Mouse (Mus musculus): ENCODE measurements around the gene Ttll8.
A peak's percentile ranks its signal among the peaks of the same experiment; 100 is the strongest.

Ttll8 gene

GRCm38 (mm10) chr15:88860781-88861180, 93.4 kb downstream of the Ttll8 start:
- DNase-seq (ENCODE audit: low read depth, low spot score) = no peak

- no peak for DNase-seq (ENCODE audit: low read depth, low spot score)
Measured at GRCm38 (mm10) chr15:88859206-88859970, 94.8 kb downstream of the Ttll8 start.

DNA sequence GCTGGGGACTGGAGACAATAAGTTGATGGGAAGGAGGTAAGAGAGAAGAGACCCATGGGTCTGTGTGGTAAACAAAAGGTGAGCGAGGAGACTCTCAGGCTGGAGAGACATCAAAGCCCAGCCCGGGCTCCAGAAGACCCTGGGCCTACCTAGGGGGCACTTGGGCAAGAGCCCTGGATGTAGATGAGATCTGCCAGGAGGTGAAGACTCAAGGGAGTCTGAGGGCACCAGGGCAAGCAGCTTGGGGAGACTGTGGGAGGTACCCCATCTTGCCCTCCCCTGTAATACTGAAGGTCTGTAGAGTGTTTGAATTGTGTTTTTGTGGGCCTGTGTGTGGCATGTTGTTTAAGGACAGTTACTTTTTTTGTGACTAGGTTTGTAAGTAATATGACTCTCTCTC, 95.5 kb downstream of the Ttll8 start:
- DNase-seq (ENCODE audit: low read depth, low spot score) = no peak

DNA sequence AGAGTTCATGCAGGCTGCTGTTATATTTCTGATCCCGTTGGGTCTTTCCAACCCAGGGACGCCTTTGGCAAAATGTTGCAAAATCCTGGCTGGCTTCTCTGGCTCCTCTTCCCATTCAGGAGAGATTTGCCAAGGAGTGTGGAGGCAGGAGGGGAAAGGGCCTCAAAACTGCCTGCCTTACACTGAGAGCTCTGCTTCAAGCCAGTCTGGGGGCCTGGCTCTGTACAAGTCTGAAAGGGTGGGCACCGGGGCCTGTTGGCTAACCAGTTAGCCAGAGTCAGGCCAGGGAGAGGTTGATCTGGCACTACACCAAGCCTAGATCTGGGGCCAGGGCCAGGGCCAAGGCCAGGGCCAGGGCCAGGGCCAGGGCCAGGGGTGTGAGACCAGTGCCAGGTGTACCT, 96.1 kb downstream of the Ttll8 start:
- DNase-seq (ENCODE audit: low read depth, low spot score) = peak; percentile 72

DNA sequence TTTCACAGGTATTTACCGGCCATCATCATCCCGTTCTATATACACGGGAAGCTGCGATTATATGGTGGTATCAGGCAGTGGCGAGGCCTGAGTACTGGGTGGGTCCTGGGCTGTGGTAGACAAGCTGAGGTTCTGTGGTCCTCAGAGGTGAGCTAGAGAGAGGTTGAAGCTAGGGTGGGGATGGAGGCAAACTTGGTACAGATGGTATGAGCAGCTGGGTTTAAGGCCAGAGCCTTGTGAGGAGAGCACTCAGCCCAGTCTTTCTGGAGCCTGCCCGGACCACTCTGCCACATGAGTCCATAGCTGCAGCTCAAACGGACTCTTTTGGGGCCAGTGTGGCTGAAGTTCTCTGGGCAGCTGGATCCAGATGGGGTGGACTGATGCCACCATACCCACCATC, 96.9 kb downstream of the Ttll8 start:
- no peak for DNase-seq (ENCODE audit: low read depth, low spot score)

GRCm38 (mm10) chr15:88856613-88857012, 97.6 kb downstream of the Ttll8 start:
- no peak for DNase-seq (ENCODE audit: low read depth, low spot score)

GRCm38 (mm10) chr15:88855896-88856417, 98.3 kb downstream of the Ttll8 start:
- DNase-seq (ENCODE audit: low read depth, low spot score) = no peak

- DNase-seq (ENCODE audit: low read depth, low spot score) = no peak
Measured at GRCm38 (mm10) chr15:88854969-88855830, 99.0 kb downstream of the Ttll8 start.

DNA sequence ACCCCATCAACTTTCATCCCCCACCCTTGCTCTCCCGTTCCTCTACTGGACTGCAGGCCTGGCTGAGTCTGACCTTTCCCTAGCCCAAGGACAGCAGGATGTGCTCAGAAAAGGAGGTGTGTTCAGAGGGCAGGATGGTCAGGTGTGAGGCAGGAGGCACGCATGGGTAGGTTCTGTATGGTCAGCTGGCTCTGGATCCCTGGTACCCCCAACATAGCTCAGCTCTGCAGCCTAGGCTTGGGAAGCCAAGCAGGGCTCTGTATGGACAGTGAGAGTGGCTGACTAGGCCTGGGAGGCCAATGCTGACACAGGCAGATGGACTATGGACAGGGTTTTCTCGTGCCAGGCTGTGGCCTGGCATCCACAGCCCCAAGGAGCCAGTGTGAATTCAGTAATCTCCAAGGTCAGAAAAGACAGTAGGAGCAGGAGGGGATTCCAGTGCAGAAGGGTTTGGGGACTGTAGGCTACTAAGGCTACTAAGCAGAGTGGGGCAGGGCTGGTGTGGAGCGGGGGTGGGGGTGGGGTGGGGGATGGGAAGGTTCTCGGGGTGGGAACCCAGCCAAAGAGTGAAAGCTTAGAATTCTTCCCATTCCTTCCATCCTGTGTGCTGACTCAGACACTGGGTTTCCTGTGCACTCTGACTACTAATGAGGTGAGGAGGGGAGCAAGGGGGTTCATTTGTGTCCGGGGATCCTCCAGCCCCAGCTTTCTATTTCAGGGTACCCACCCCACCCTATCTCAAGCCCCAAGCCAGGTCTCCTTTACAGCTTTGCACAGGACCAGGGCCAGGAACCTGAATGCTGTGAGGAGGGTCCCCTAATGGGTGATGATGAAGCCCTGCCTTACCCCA, 99.9 kb downstream of the Ttll8 start:
- peak; percentile 72 for DNase-seq (ENCODE audit: low read depth, low spot score)

GRCm38 (mm10) chr15:88853106-88853505, 101.1 kb downstream of the Ttll8 start:
- DNase-seq (ENCODE audit: low read depth, low spot score) = no peak

DNA sequence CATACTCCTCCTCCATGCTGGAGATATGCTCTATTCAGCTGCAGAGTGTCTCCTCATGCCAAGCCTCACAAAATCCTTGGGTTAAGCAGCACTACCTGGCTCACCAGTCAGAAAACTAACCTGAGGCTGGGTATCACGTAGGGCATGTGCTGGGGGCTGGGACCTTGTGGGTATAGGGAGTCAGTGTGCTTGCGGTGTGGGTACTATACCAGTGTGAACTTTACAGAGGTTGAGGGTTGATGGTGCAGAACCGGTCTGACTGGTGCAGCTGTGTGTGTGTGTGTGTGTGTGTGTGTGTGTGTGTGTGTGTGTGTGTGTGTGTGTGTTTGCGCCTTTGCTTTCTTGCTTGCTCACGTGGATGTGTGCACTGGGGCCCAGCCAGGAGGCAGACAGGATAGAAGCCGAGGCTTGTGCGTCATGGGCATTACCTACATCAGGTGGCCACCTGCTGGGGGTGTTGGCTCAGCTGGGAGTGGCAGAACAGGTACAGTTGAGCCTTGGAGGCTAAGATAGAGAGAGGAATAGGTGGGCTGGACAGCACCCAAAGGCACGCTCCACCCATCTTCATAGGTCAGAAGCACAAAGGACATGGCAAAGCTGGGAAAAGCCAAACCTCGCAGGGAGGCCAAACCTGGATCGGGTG, 102.6 kb downstream of the Ttll8 start:
- no peak for DNase-seq (ENCODE audit: low read depth, low spot score)

DNA sequence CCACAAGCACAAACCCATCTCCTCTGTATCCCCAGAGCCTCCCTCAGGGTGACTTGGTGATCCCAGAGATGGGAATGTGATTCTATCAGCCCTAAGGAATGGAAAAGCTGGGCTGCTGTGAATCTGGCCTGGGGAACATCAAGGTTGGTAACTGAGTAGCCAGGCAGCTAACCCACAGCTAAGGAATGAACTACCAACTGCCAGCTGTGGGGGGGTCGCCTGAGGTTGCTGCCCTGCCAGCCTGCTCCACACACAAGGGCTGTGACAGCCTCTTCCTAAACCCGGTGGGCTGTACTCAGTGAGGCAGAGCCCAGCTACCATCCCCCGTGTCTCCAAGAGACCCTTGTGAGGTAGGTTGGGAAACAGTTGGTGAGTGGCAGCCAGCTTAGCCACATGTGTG, 103.1 kb downstream of the Ttll8 start:
- DNase-seq (ENCODE audit: low read depth, low spot score) = no peak

DNA sequence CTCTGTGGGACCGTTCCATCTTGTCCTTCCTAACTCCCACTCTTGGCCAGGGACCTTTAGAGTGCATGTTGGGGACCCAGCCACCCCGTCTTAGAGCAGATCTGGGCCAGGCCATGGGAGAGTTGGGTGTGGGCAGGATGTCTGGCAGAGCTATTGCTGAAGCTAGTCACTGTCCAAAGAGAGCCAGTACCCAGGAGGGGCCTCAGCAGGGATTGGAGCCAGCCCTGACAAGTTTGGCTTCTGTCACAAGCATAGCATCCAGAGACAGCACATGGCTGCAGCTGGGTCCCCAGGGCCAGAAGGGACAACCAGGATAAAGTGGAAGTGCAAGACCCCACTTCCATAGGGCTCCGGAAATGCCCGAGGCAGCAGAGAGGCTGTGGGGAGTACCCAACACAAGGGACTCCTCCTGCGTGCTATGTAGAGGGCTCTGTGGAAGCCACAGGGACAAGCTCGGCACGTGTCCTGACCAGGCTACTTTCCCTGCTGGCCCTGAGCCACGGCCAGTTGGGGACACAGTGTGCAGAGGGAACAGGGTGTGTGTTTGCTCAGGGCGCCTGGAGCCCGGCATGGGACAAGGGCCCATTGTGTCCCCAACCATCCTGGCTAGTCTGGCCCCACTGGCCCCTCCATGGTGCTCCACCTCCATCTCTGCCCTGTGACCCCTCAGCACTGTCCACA, 103.9 kb downstream of the Ttll8 start:
- DNase-seq (ENCODE audit: low read depth, low spot score) = peak; percentile 95

- DNase-seq (ENCODE audit: low read depth, low spot score) = no peak
Measured at GRCm38 (mm10) chr15:88849621-88850020, 104.6 kb downstream of the Ttll8 start.

DNA sequence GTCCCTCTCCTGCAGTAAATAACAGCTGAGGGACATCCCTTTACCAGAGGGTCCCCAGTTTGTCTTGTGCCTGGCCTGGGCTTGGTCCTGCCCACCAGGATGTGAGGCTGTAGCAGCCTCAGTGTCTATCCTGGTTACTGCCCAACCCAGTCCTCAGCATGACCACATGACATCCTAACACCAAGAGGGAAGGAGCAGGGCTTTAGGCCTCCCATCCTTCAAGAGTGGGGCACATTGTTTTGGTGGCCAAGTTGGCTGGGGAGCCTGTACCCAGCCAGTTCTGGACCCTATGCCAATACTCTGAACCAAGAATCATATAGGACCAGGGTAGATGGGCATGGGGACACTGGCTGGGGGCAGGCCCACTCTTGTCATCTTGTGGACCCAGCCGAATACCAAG, 105.6 kb downstream of the Ttll8 start:
- no peak for DNase-seq (ENCODE audit: low read depth, low spot score)

DNA sequence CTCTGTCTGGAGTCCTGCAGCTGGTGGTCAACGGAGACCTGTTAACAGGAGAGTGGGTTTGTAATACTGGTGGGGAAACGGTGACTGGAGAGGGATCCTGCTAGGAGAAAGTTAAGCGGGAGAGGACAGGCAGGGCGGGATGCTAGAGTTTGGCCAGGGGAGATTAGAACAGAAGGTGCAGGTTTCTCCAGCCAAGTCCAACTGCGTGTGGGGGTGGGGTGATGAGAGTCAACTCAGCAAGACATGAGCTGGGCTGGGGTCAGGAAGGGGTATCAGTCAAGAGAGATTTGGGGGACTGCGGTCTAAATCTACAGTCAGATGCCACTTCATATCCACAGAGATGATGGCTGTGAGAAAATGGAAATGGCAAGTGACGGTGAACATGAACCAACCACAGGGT, 109.3 kb downstream of the Ttll8 start:
- DNase-seq (ENCODE audit: low read depth, low spot score) = no peak

GRCm38 (mm10) chr15:88843486-88844097, 110.6 kb downstream of the Ttll8 start:
- peak; percentile 93 for DNase-seq (ENCODE audit: low read depth, low spot score)

DNA sequence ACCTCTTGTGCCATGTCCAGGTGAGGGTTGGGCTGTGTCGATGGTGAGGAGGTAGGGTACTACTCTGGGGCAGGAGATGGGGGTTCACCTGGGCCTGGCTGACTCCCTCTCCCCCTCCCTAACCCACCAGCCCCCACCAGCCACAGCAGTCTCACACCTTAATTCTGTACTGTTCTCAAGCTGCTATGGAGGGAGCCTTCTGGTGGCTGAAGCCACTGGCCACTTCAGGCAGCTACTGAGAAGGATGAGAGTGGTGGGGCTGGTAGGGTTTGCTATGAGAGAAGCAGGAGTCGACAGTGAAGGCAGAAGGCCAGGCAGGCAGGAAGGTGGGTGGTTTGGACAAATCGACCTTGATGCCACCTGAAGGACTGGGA, 111.9 kb downstream of the Ttll8 start:
- no peak for DNase-seq (ENCODE audit: low read depth, low spot score)

DNA sequence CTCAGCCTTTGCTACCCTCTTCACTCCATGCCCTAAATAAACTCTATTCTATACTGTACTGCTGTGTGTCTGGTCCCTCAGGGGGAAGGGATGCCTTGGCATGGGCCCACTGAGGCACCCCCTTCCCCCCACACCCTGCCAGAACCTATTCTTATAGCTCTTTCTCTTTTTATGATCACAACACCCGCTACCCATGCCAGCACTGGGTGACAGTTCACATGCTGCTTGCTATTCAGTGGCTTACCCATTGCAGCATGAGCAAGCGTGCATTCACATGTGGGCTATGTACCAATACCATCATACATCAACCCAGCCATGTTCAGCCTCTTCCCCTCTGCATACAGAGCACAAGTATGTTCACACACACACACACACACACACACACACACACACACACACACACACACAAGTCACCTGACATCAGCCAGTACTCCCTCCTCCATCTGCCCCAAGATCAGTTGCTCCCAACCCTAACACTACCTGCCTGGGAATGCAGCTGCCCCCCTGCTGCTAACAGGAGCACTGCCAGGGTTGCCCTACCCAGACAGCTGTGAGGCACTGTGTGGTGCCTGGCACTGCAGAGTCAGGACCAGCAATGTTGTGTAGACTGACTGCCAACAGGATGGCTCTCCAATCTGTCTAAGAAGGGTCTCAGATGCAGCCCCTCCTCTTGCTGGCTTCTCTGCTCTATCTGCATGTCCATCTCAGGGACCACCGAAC, 112.5 kb downstream of the Ttll8 start:
- DNase-seq (ENCODE audit: low read depth, low spot score) = peak; percentile 88

DNA sequence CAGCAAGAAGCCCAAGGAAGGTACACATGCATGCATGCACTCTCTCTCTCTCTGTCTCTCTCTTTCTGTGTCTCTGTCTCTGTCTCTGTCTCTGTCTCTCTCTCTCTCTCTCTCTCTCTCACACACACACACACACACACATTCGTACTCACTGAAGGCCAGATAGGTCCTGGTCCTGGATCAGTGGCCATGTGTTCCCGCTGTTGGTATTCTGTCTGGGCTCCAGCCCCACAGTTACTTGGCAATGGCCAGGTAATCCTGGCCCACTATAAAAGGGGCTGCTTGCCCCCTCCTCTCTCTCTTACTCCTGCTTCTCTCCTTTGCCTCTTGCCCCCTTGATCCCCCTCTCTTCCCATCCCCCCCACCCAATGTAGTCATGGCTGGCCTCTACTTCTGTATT, 113.1 kb downstream of the Ttll8 start:
- DNase-seq (ENCODE audit: low read depth, low spot score) = peak; percentile 43

All from brain, adult 2 months (tissue).